Mouse (Mus musculus): ENCODE results near the gene Gm11020.
"Not testable (repeated sequence)": the region's sequence is repeated elsewhere in the genome, so short reads cannot be mapped to it uniquely, and the experiment has no call there.

DNA sequence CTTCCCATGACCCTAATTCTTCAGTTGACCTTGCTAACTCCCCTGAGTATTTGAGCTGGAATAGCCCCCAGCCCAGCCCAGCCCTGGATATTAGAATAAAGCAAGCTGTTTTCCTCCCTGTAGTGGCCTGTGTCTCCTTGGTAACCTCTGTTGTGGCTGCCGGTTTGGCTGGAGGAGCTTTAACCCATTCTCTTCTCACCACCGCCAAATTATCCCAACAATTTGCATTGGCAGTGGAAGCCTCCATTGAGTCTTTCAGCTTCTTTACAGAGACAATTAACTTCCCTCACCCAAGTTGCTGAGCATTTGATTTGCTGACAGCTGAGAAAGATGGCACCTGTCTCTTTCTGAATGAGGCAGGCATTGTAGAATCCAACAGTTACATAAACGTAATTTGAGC lies 19.8 kb upstream of the Gm11020 start:
- not testable (repeated sequence) for TF ChIP-seq CTCF (IDR thresholded peaks at IDR 0.05; ENCODE audit: low read depth, low read length); GATA2 (IDR thresholded peaks at IDR 0.05; ENCODE audit: borderline replicate concordance, low read depth, low read length)
